Mouse (Mus musculus) frontal cortex, adult 2 months (tissue): ENCODE results near the gene Gm15557. TPM values are rescaled to one million over a fixed set of nuclear protein-coding genes. Genes with fewer than 3 reads are reported as not detected.
A peak's percentile ranks its signal among the peaks of the same experiment; 100 is the strongest.

ENCODE experiments used
- DNase-seq, 2 experiments: peaks; one replicate each; pipeline ENCODE4 v3.0.0; 2022; ENCODE audit warnings: low spot score in 1 of 2; ENCODE audit errors: extremely low spot score in 1 of 2
- polyA plus RNA-seq: library from polyadenylated mRNA; depleted of rRNA; stranded (reverse); fragments of >200 nt; gene quantifications from 2 replicates; pipeline ENCODE4 v1.2.3, GENCODE M21; 2012; rRNA removed

The Gm15557 gene
- polyA plus RNA-seq, 1 experiment, result not detected

DNA sequence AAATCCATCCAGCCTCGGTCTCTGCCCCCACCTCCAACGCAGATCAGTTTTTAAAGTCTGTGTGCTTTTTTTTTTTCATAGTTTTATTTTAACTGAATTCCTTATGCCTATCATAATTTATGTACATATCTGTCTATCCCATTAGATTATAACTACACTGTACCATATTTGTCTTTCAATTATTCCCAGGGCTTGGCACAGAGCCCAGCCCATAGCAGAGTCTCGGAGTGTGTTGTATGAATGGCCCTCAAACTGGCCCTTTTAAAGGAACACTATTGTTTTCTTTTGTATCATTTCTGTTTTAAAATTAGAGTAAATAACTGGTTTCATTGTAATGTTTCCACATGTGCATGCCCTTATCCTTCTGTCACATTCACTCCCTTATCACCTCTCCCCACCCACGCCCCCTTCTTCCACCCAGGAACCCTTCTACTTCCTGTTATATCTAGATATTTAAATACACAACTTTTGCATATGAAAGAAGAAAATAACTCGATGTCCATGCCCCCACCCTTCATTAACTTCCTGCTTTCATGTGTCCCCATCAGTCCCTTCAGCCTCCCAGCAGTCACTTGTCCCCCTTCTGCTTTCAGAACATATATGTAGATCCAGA lies 7.0 kb downstream of the Gm15557 start:
- no peak for DNase-seq

DNA sequence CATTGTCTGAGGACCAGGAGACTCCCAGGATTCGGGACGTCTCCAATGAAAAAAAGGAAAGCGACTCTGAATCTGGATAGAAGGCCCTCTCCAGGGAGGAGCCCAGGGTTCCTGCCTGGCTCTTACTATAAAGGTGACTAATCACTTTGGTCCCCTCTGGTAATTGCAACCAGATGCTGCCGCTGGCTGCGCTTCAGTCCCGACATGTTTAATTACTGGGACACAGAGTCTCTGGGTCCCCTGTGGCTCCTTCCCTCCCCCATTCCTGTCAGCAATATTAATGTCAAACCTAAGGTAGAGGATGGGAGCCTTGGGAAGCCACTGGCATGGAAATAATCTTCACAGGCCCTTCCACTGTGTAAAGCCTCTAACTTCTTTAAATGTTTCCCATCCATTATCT lies 8.8 kb downstream of the Gm15557 start:
- no peak for DNase-seq

DNA sequence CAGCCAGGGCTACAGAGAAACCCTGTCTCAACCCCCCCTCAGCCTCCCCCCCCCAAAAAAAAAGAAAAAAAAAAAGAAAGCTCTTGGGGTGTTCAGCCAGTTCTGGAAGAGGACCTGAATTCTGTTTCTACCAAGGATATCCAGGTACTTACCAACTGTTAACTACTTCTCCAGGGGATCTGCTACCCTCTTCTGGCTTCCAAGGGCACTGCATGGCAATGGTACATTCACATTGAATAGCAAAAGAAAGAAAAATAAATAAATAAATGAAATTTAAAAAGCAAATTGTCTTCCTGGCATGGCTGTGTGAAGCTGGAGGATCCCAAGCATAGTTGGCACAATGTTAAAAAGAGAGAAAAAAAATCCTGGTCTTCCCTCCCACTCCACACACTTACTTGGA lies 11.5 kb downstream of the Gm15557 start:
- DNase-seq, result peak; percentile 37 to 84

DNA sequence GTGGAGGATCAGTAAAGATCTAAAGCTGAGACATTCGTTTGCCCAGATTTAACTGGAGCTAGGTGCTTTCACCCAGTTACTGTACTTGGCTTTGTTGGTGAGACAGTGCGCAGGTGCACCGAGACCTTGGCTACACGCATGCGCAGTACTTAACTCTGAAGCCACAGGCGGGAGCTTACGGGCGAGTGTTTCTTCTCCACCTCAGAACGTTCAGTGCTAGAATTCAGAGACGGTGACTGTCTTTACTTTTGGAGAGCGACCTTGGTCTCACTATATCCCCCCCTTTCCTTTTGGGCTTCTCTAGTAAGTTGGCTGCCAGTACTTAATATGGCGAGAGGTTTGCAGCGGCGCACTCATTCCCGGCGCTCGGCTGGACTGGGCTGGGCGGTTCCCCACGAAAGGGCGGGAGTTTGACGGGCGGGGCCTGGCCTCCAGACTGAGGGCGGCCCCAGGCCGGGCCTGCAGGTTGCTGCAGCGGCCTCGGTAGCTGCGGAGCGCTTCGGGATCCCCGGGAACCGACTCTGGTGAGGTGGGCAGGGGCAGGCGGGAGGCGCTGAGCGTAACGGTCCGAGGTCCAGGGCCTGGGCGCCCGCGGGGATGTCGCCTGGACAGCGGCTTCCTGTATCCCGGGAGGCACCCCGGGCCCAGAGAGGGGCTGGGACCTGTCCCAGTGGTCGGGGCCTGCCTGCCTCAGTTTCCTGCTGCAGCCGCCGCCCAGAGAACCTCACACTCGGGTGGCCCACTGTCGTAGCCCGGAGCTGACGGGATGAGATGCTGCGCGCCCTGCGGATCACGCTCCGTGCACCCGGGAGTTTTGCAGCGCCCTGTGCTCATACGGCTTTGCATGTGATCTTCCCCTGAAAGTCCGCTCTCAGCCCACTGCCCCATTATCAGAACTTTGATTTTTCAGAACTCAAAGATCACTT lies 15.9 kb downstream of the Gm15557 start, which contains the start of gene Cep250:
TSS of gene Cep250 (plus strand) at position 325 of the 926 bp plus-strand sequence.
- peak; percentile 65 to 88 for DNase-seq

DNA sequence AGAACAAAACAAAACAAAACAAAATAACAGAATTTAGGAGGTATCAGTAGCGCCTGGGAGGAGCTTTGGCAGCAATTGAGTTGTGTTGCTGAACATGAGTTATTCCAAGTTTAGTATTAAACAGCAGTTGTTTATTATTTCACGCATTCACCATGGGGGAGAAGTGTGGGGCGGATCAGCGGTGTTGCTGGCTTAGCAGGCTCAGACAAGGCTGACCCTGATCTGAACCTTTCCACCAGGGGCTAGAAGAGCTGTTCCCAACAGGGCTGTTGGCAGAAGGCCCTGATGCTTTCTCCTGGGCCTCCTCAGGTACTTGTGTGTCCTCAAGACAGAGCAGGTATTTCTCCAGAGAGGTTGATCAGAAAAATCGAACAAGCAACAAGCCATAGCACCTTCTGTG lies 19.5 kb downstream of the Gm15557 start:
- no peak for DNase-seq

DNA sequence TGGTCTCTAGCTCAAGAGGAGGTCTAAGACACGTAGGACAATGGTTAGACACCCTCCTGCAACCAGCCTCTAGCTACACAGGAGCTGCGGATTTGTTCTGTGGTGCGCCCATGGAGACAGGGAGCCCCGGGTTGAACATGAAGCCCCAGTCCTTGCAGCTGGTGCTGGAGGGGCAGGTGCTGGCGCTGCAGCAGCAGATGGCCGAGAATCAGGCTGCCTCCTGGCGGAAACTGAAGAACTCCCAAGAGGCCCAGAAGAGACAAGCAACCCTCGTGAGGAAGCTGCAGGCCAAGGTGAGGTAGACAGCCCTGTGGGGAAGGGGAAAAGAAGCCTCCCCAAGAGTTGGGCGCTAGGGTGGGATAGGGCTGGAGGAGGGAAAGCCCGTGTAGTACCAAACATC lies 21.3 kb downstream of the Gm15557 start:
- no peak for DNase-seq

DNA sequence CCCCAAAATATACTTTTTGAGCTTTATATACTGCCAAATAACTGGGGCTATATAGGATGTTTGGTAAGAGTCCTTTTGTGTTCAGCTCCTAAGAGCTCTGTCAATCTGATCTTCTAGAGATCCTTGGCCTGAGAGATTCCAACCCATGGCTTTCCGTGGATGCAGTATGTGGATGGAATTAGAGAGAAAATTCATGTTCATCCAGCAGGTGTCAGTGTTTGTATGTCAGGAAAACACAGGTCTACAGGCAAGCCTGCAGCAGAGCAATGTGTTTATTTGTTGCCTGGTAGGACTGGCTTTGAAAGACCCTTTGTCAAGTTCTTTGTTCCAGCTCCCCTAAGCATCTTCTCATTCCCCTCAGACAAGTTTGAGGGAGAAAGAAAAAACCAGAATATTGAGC lies 22.5 kb downstream of the Gm15557 start:
- peak in 1 of 2 experiments; percentile 60 for DNase-seq

DNA sequence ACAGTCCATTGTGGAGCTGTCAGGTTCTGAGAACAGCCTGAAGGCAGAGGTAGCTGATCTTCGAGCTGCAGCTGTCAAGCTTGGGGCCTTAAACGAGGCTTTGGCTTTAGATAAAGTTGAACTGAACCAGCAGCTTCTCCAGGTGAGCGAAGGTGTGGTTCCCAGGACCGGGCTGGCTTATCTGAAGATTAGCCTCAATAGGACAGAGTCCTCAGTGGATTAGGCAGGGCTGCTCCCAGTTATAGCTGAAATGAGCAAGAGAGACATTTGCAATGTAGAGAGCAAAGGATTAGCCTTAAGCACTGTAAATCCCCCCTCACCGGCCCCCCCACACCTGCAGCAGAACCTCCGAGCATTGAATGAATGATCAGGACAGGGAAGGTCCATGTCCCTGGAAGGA lies 32.8 kb downstream of the Gm15557 start:
- DNase-seq, result no peak

DNA sequence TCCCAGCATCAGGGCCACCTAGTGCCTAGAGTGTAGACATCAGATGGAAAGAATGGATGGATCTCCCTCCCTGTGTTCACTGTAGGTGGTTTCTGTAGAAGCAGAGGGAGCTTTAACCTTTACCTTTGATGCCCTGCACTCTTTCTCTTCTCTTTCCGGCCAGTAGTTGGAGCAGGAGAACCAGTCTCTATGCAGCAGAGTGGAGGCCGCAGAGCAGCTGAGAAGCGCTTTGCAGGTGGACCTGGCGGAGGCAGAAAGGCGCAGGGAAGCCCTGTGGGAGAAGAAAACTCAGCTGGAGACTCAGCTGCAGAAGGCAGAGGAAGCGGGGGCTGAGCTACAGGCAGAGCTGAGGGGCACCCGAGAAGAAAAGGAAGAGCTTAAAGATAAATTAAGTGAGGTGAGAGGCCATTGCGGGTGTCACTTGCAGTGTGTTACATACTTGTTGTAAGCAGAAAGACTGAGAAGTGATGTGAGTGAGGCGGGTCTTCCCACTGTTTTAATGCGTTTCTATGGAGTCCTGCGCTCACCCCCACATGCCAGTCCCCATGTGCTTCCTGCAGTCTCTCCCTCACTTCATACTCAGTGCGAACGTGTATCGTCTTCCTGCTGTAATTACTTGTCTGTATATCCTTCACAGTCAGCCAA lies 33.7 kb downstream of the Gm15557 start:
- DNase-seq, result peak in 1 of 2 experiments; percentile 28

DNA sequence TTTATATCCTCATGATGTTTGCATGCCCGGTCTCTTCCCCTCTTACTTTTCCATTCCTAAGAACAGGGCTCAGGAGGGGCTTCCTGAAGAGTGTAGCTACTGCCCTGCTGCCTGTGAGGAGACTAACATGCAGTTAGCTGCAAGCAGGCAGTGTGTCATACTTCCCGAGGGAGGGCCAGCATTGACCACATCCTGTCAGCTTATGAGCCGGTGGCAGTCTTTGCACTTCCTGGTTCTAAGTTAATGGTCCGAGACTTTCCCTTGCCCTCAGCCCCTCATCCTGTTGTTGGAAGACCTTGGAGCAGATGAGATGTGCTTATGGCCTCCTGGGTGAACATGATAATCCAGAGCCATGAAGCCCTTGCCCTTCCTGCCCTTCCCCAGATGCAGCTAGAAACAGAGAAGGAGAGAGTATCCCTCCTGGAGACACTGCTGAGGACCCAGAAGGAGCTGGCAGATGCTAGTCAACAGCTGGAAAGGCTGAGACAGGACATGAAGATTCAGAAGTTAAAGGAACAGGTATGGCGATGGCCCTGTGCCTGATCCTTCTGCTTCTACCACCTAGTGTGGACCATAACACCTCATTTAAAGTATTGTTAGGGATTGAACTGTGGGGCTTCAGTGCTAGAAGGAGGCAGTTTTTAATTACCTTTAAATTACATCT lies 38.9 kb downstream of the Gm15557 start:
- no peak for DNase-seq

DNA sequence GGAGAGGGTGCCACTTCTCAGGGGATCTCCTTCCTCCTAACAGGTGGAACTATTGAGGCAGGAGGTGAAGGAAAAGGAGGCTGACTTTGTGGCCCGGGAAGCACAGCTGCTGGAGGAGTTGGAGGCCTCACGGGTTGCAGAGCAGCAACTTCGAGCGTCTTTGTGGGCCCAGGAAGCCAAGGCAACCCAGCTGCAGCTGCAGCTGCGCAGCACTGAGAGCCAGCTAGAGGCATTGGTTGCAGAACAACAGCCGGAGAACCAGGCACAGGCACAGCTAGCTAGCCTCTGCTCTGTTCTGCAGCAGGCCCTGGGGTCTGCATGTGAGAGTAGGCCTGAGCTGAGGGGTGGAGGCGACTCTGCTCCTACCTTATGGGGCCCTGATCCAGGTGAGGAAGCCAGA lies 45.2 kb downstream of the Gm15557 start:
- DNase-seq, result no peak

DNA sequence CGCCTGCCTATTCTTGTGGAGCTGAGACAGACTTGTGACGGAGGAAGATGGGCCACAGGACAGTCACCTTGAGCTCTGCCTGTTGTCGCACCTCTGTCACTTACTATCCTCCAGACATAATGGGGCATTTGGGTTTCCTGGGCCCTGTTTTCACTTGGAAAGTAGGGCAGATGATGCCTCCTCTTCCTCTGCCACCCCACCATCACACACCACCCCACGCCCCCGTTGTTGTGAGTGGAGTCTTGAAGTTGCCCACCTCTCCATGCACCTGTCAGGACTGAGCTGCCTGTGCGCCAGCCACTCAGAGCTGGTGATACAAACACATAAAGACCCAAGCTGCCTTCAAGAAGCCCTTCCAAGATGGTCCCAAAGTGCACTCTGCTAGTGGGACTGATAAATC lies 46.6 kb downstream of the Gm15557 start:
- DNase-seq, result no peak

DNA sequence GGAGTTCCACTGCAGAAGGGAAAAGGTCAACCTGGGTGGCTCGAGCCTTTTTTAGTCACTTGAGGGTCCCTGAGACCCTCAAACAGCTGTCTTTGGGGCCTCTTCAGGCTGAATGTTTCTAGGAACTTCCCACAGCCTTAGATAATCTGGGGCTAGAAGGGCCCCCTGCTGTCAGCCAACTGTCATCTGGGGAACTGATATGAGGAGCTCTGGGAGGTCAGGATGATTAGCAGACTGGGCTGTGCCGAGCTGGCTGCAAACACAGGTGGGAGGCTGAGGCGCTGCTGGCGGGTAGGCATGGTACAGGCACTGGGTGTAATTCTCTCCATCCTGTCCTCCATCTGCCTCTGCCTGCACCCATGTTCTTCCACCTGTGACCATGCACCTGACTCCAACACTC lies 48.6 kb downstream of the Gm15557 start:
- no peak for DNase-seq

DNA sequence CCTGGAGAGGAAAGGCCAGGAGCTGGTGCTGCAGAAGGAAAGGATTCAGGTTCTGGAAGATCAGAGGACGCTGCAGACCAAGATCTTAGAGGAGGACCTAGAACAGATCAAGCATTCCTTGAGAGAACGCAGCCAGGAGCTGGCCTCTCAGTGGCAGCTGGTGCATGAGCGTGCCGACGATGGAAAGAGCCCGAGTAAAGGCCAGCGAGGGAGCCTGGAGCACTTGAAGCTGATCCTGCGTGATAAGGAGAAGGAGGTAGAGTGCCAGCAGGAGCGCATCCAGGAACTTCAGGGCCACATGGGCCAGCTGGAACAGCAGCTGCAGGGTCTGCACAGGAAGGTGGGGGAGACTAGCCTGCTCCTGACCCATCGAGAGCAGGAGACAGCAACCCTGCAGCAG lies 50.6 kb downstream of the Gm15557 start:
- no peak for DNase-seq

DNA sequence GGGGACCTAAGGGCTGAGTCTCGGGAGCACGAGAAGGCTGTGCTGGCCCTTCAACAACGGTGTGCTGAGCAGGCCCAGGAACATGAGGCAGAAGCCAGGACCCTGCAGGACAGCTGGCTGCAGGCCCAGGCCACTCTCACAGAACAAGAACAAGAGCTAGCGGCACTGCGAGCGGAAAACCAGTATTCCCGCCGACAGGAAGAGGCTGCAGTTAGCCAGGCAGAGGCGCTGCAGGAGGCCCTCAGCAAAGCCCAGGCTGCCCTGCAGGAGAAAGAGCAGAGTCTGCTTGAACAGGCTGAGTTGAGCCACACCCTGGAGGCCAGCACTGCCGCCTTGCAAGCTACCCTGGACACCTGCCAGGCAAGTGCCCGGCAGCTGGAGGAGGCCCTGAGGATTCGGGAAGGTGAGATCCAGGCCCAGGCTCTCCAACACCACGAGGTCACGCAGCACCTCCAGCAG lies 51.4 kb downstream of the Gm15557 start:
- peak; percentile 30 to 44 for DNase-seq

Other genes starting within 250 kb of the Gm15557 start
- gene Trpc4ap, start 248.3 kb upstream of the Gm15557 start, polyA plus RNA-seq, result 152 and 159 TPM in 2 replicates
- 38.4 and 39.6 TPM in 2 replicates for gene Edem2, start 211.3 kb upstream of the Gm15557 start, polyA plus RNA-seq
- not detected in 2 replicates for gene Gm17581, start 204.9 kb upstream of the Gm15557 start, polyA plus RNA-seq
- gene Procr, start 189.6 kb upstream of the Gm15557 start, polyA plus RNA-seq, result 1.5 and 2.6 TPM in 2 replicates
- gene Mmp24, start 165.4 kb upstream of the Gm15557 start, polyA plus RNA-seq, result 36.1 and 39.7 TPM in 2 replicates
- gene BC029722, start 121.3 kb upstream of the Gm15557 start, polyA plus RNA-seq, result 81.7 and 83.7 TPM in 2 replicates
- gene Eif6, start 113.8 kb upstream of the Gm15557 start, polyA plus RNA-seq, result 69.1 and 75.1 TPM in 2 replicates
- gene Fam83c, start 105.9 kb upstream of the Gm15557 start, polyA plus RNA-seq, result not detected in 2 replicates
- 58.4 and 65.8 TPM in 2 replicates for gene Uqcc1, start 10.4 kb upstream of the Gm15557 start, polyA plus RNA-seq
- 0.08 and 0.24 TPM in 2 replicates for gene Gdf5, start 4.6 kb downstream of the Gm15557 start, polyA plus RNA-seq
- gene Cep250, start 15.7 kb downstream of the Gm15557 start, polyA plus RNA-seq, result 18.1 and 18.4 TPM in 2 replicates
- 3.3 and 4.6 TPM in 2 replicates for gene 6430550D23Rik, start 67.2 kb downstream of the Gm15557 start, polyA plus RNA-seq
- gene Ergic3, start 67.3 kb downstream of the Gm15557 start, polyA plus RNA-seq, result 317 TPM in 2 replicates
- gene Fer1l4, start 112.2 kb downstream of the Gm15557 start, polyA plus RNA-seq, result 0.08 TPM in 2 replicates
- 4.9 and 5.6 TPM in 2 replicates for gene Spag4, start 124.4 kb downstream of the Gm15557 start, polyA plus RNA-seq
- gene Cpne1, start 171.2 kb downstream of the Gm15557 start, polyA plus RNA-seq, result 54.7 and 55.7 TPM in 2 replicates
- gene Rbm12, start 171.2 kb downstream of the Gm15557 start, polyA plus RNA-seq, result 11.2 and 11.6 TPM in 2 replicates
- gene Gm28036, start 186.4 kb downstream of the Gm15557 start, polyA plus RNA-seq, result 4.3 and 5.5 TPM in 2 replicates
- gene Romo1, start 203.3 kb downstream of the Gm15557 start, polyA plus RNA-seq, result 272 and 376 TPM in 2 replicates
- 55.0 and 56.2 TPM in 2 replicates for gene Nfs1, start 203.5 kb downstream of the Gm15557 start, polyA plus RNA-seq
- 169 and 203 TPM in 2 replicates for gene Rbm39, start 239.5 kb downstream of the Gm15557 start, polyA plus RNA-seq